Mouse (Mus musculus) stomach, postnatal 0 days (tissue): ENCODE measurements around the gene Vmn2r111. TPM values are rescaled to one million over a fixed set of nuclear protein-coding genes. Genes with fewer than 3 reads are reported as not detected.
"Not testable (repeated sequence)": the region's sequence is repeated elsewhere in the genome, so short reads cannot be mapped to it uniquely, and the experiment has no call there.

Experiments used
- ATAC-seq: fragments of 200-750 bp; cut with Nextera tagmentation; 2 replicates; pipeline ENCODE4 v1.8.0; 2017; ENCODE audit not compliant: low FRiP score, low TSS enrichment
- DNase-seq: peaks from one replicate; pipeline ENCODE4 v3.0.0-alpha.2; 2016; ENCODE audit warnings: low spot score
- H3K27ac ChIP-seq: fragments of 300-500 bp; sonication (generic); replicated peaks from 2 replicates; pipeline ENCODE4 v1.5.1; 2014; ENCODE audit warnings: mild to moderate bottlenecking, control low read depth
- H3K27me3 ChIP-seq: fragments of 300-500 bp; sonication (generic); 2 replicates; pipeline ENCODE4 v1.6.1; 2014; ENCODE audit warnings: low read length; ENCODE audit not compliant: control insufficient read depth, insufficient read depth
- H3K36me3 ChIP-seq: fragments of 300-500 bp; sonication (generic); 2 replicates; pipeline ENCODE4 v1.6.1; 2014; ENCODE audit warnings: low read length, mixed read lengths; ENCODE audit not compliant: control insufficient read depth, insufficient read depth
- H3K4me1 ChIP-seq: fragments of 300-500 bp; sonication (generic); replicated peaks from 2 replicates; pipeline ENCODE4 v1.6.1; 2014; ENCODE audit warnings: antibody characterized with exemption; ENCODE audit not compliant: control insufficient read depth, insufficient read depth
- H3K4me2 ChIP-seq: fragments of 300-500 bp; sonication (generic); replicated peaks from 2 replicates; pipeline ENCODE4 v1.6.1; 2014; ENCODE audit warnings: low read depth, mild to moderate bottlenecking, control low read depth, moderate library complexity
- H3K4me3 ChIP-seq: fragments of 300-500 bp; sonication (generic); 2 replicates; pipeline ENCODE4 v1.5.1; 2014; ENCODE audit warnings: low read depth, low read length, control low read depth
- H3K9ac ChIP-seq: fragments of 300-500 bp; sonication (generic); 2 replicates; pipeline ENCODE4 v1.6.1; 2014; ENCODE audit warnings: mild to moderate bottlenecking, low read length, control low read depth, mixed read lengths
- H3K9me3 ChIP-seq: fragments of 300-500 bp; sonication (generic); 2 replicates; pipeline ENCODE4 v1.6.1; 2016; ENCODE audit warnings: low read length; ENCODE audit not compliant: control insufficient read depth
- CTCF ChIP-seq: IDR thresholded peaks from 2 replicates; pipeline ENCODE4 v1.5.1; 2016; ENCODE audit warnings: antibody characterized with exemption, low read depth, mild to moderate bottlenecking, moderate library complexity
- EP300 ChIP-seq: optimal IDR thresholded peaks from 2 replicates; pipeline ENCODE3; 2016; ENCODE audit warnings: antibody characterized with exemption
- WGBS: fragments of 180-500 bp; shearing (Covaris S2); extraction: QIAGEN DNeasy Blood & Tissue Kit; methylation state at CpG from one replicate; pipeline ENCODE4 v1.1.7; 2014; 5-methylcytosine and 5-hydroxymethylcytosine counted together
- polyA plus RNA-seq: library from polyadenylated mRNA; unstranded; fragments of >200 nt; fragmentation: Nextera tagmentation; extraction: Ambion mirVana; gene quantifications from 2 replicates; pipeline ENCODE4 v1.2.1, GENCODE M21; 2015

Vmn2r111 gene
- not detected in 2 replicates for polyA plus RNA-seq

DNA sequence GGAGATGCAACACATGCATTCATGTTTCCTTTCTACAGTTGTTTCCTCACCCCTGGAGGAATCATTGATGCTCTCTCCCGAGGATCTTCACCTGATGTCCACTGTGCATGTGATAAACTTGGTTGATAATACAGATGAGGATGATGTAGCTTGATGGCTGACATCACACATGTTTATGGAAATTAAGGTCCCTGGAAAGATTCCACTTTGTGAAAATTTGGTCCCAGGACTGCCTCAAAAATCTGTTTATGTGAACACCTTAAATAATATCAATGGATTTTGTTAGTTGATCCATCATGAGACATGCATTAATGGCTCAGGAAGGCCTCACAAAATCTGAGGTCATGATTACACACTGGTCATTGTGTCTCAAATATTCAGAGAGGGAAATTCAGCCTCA is at the start of gene Vmn2r111:
Gene Vmn2r111 (minus strand): TSS at position 101 of the 400 bp plus-strand sequence.
- 54% methylated on average over 1 of the region's 1 CpGs for WGBS
- H3K9me3 ChIP-seq, result not testable (repeated sequence)

DNA sequence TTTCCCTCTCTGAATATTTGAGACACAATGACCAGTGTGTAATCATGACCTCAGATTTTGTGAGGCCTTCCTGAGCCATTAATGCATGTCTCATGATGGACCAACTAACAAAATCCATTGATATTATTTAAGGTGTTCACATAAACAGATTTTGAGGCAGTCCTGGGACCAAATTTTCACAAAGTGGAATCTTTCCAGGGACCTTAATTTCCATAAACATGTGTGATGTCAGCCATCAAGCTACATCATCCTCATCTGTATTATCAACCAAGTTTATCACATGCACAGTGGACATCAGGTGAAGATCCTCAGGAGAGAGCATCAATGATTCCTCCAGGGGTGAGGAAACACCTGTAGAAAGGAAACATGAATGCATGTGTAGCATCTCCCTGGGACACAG is 27.4 kb upstream of the Vmn2r111 start, which contains the start of gene Vmn2r112:
Gene Vmn2r112 (plus strand): TSS at position 301 of the 400 bp plus-strand sequence.
- H3K4me1 ChIP-seq, H3K27ac ChIP-seq, H3K4me3 ChIP-seq, H3K27me3 ChIP-seq, H3K9me3 ChIP-seq, DNase-seq, H3K4me2 ChIP-seq, H3K9ac ChIP-seq, ATAC-seq, H3K36me3 ChIP-seq: not testable (repeated sequence)

More for the DNA sequence above, at the start of gene Vmn2r111:
- not testable (repeated sequence) for ATAC-seq, H3K27me3 ChIP-seq, H3K4me3 ChIP-seq, H3K9ac ChIP-seq, H3K27ac ChIP-seq, H3K4me1 ChIP-seq, H3K36me3 ChIP-seq, DNase-seq, H3K4me2 ChIP-seq

- not testable (repeated sequence) for H3K9me3 ChIP-seq, ATAC-seq, H3K4me1 ChIP-seq, H3K27ac ChIP-seq, H3K4me3 ChIP-seq, H3K4me2 ChIP-seq, H3K27me3 ChIP-seq, H3K9ac ChIP-seq, H3K36me3 ChIP-seq, DNase-seq
- 81% methylated on average over 7 of the region's 7 CpGs for WGBS
Measured at GRCm38 (mm10) chr17:22520467-22520866, 52.8 kb downstream of the Vmn2r111 start.

GRCm38 (mm10) chr17:22520037-22520436 is 53.2 kb downstream of the Vmn2r111 start:
- ATAC-seq, H3K27me3 ChIP-seq, H3K36me3 ChIP-seq, H3K9ac ChIP-seq, H3K4me1 ChIP-seq, H3K27ac ChIP-seq, H3K9me3 ChIP-seq, DNase-seq, H3K4me2 ChIP-seq, H3K4me3 ChIP-seq: not testable (repeated sequence)
- 65% methylated on average over 3 of the region's 3 CpGs for WGBS

DNA sequence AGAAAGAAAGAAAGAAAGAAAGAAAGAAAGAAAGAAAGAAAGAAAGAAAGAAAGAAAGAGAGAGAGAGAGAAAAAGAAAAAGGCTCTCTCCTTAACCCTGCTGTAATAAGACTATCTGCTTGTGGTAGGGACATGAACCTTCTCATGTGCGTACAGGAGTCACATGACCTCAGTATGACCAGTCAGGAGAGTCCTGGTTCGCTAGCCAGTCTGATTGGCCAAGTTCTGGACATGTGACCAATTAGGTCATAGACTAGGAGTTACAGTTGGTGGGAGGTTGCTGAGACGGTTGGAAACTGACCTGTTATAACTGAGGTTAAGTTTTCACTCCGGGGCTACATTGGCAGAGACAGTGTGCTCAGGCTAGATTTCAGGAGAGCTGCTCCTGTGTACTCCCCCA is 76.2 kb downstream of the Vmn2r111 start:
- Histone ChIP-seq H3K27me3 (no peaks in the 10 kb centered on the region), H3K36me3 (no peaks in the 10 kb centered on the region), H3K4me3 (no peak overlapping the region), H3K9me3 (no peaks in the 10 kb centered on the region), H3K4me2 (no peak overlapping the region), H3K4me1 (no peaks in the 10 kb centered on the region), H3K27ac (no peak overlapping the region), H3K9ac (no peak overlapping the region)
- no peak for ATAC-seq
- TF ChIP-seq EP300, result no peak
- TF ChIP-seq CTCF, result no peak
- WGBS, result 77% methylated on average over 4 of the region's 4 CpGs
- DNase-seq, result no peak

Other genes with a start within 250 kb of the Vmn2r111 start
- 6.8 and 7.5 TPM in 2 replicates for gene Zfp944, start 212.1 kb downstream of the Vmn2r111 start, polyA plus RNA-seq
- gene Zfp758, start 212.0 kb downstream of the Vmn2r111 start, polyA plus RNA-seq, result 5.6 and 6.1 TPM in 2 replicates
- gene Zfp946, start 149.3 kb downstream of the Vmn2r111 start, polyA plus RNA-seq, result 6.9 TPM in 2 replicates
- not detected in 2 replicates for gene Vmn2r112, start 27.5 kb upstream of the Vmn2r111 start, polyA plus RNA-seq